Mouse (Mus musculus) embryo, embryonic 10 days (tissue): ENCODE results near the gene Clcc1.
"Not testable (repeated sequence)": the region's sequence is repeated elsewhere in the genome, so short reads cannot be mapped to it uniquely, and the experiment has no call there.

ENCODE experiments used
- DNase-seq: peaks from one replicate; pipeline ENCODE4 v3.0.0-alpha.2; 2015; ENCODE audit warnings: low spot score

The Clcc1 gene

DNA sequence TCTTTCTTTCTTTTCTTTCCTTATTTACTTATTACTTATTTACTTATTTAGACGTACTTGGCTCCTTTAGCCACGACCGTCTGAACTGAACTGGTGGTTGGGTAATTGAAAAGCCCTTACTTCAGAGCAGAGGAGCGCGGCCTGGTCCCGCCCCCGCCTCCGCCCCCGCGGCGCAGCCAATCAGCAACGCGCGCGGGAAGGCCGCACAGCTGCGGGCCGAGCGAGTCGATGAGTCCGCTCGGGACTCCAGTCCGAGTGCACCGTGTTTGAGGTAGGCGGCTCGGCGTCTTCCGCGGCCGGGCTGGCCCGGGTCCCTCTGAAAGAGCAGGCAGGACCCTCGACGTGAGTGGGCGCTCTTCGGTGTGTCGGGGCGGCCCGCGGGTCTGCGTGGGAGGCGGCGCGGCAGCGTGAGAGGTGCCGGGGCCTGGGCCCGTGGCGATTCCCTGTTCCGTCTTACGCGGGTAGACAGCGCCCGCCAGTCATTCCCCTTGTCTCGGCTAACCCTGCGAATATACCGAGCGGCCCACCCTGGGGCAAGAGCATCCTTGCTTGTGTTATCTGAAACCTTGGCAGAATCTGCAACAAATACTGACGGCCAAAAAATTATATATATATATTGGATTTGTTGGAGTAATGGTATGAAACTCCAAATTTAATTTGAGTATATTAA is at the start of gene Clcc1:
Gene Clcc1, plus strand, starts transcription at position 204 of the 670 bp plus-strand sequence.
- peak; percentile 94 for DNase-seq

DNA sequence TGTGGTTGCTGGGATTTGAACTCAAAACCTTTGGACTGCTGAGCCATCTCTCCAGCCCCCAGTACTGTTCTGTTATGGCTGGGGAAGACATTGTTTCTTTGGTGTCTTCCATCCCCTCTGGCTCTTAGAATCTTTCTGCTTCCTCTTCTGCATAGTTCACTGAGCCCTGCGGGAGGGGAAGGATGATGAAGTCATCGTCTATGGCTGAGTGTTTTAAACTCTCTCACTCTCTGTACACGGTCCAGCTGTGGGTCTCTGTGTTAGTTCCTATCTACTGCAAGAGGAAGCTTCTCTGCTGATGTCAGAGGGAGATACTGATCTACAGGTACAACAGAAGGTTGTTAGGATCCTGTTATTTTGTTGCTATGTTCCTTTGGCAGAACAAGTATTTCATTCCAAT is 44.8 kb upstream of the Clcc1 start:
- DNase-seq: no peak

DNA sequence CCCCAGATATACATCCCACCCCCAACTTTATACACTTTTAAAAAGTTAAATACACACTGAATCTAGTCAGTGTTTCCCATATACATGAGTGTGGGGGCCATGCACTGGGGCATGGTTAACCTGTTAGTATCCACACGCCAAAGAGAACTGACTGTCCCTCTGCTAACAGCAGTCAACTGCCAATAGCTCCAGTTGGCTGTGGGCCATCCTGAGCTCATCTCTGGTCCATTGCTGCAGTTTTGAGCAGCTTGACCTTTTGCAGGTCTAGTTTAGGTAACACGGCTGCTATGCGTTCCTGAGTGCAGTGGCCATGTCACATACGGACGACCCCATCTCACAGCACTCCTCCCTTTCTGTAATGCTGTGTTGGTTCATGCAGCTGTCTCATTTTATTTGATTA is 19.0 kb upstream of the Clcc1 start:
- no peak for DNase-seq

DNA sequence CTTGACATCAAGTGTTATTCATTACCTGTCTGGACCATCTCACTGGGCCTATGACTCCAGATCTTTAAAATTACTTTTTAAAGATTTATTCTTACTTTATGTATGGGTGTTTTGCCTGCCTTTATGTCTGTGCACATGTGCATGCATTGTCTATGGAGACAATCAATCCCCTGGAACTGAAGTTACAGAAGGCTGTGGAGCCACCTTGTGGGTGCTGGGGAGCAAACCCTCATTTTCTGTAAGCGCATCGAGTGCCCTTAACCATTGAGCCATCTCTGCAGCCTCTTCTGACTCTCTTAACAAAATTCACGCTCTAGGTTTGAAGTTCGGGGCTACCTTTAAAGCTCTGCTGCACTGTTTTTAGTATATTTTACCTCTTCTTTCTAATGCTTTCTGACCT is 14.3 kb upstream of the Clcc1 start:
- DNase-seq: peak; percentile 29

DNA sequence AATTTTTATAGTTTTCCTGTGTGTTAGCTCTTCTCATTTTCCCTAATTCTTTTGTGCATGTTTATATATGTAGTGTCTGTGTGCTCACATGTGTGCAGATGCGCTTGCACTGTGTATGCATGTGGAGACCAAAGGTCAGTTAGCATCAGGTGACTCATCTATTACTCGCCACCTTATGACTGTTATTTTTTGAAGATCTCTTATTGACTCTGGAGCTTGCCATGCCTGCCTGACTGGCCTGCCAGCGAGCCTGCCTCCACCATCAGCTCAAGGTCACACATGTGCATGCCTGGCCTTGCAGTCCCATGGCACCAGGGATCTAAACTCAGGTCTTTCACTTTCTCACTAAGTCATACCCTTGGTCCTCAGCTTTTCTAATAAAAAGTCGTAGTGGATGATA is 12.7 kb upstream of the Clcc1 start:
- DNase-seq: no peak

DNA sequence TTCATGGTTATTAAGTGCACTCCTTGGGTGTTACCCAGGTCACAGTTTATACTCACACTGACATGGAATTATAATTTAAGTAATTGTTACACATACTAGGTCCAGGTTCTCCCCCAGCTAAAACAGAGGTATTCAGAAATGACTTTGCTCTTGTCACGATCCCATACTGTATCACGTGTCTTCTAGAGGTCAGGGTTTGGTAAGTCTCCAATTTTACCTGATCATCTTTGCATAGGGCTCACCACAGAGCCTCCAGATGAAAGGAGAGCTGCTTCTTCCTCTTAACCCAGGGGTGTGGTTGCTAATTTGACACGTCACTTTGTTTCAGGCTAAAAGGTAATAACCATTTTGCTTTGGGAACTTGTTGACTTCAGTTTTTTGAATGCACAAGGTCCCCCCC is 8.9 kb upstream of the Clcc1 start:
- DNase-seq: no peak

DNA sequence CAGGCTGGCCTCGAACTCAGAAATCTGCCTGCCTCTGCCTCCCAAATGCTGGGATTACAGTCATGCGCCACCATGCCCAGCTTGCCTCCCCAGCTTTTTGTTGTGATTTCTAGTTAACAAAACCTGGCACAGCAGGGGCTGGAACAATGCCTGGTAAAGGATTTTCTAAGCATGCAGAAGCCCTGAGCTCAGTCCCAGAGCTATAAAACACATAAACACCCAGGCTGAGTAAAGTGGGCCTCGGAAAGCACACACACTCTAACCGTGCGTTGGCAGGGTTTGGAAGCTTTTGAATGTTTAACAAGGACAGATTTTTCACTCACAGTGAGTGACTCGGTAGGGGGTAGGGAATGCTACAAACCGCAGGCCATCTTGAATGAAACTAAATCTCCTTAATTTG is 7.7 kb upstream of the Clcc1 start:
- no peak for DNase-seq

DNA sequence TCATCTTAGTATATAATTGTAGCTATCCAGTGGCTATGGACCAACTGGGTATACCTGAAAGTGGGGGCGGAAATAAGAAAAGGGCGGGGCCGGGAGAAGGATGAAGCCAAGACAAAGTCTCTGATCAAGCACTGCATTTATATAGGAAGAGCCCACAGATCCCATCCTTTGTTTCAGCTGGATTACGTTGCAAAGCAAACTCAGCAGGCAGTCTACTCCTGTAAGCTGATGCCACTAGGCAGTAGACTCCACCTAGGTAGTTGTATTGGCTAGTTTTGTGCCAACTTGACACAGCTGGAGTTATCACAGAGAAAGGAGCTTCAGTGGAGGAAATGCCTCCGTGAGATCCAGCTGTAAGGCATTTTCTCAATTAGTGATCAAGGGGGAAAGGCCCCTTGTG is 6.0 kb upstream of the Clcc1 start:
- not testable (repeated sequence) for DNase-seq

DNA sequence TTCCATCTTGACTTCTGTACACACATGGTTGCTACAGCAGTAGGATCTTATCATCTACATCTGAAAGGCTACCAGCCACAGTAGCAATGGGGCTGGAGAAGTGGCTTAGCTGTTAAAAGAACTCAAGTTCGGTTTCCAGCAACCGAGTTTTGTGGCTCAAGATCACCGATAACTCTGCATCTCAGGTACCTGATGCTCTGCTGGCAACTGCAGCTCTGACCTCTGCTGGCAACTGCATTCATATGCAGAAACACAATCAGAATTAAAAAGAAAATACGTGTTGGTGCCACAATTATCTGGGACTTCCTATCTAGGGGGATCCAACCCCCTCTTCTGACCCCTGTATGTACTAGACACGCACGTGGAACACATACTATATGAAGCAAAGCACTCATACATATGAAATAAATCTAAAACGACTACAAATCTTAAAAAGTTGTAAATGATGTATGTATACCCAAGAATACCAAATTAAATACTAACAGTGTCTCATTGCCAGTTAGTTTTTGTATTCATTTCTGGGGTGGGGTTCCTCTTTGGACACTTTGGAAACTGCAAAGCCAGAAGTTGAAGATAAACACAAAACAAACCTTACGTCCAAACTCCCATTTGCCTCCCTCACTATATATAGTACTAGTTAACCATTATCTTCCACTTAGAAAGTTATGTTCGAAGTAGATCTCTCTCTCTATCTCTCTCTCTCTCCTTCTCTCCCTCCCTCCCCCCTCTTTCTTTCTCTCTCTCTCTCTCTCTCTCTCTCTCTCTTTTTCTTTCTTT is 659 bp upstream of the Clcc1 start:
- DNase-seq: peak; percentile 35

DNA sequence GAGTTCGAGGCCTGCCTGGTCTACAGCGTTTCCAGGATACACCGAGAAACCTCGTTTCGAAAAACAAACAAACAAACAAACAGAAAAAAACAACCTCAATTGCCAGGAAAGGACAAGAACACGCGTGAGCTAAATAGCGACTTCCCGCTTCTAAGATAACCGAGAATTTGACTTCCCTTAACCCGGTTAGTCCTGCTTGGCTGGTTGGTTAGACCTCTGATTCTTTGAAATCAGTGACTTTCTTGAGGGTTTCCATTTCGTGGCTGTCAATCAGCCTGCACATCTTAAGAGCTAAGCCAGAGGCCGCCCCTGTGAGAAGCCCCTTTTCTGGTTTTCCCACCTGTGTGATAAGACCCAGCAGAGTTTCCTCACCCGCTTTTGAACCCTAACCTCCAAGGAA is 853 bp downstream of the Clcc1 start:
- peak; percentile 16 for DNase-seq

DNA sequence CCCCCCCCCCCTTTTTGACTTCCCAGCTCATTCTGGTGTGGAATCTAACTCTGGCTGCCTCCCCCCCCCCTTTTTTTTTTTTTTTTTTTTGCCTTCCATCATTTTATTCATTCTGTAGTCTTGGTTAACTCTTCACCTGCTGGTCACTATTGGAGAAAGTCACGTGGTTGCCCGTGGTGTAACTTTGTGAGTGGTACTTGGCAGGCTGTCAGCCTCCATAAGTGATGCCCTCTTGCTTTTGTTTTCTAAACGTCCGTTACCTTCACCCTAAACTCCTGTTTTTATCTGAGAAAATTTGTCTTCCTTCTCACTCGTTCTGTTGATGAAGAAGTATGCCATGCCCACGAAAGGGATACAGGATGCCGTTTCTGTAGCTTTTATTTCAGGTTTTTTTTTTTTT is 1.8 kb downstream of the Clcc1 start:
- DNase-seq: no peak

DNA sequence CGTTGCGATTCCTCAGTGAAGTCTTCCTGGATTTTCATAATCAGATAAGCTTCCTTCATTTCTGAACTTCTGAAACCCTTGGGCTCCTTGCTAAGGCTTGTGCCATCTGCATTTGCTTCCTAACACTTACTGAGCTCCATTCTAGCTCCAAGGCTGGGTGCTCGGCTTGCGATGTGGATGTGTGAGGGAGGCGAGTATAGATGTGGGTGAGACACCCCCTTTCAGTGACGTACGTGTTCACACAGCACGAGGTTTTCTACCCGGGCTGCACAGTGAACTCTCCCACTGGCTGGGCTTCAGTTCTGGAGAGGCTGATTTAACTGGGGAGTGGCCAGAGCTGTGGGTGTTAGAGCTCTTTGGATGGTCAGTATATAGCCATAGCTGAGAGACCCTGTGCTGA is 4.9 kb downstream of the Clcc1 start:
- no peak for DNase-seq

DNA sequence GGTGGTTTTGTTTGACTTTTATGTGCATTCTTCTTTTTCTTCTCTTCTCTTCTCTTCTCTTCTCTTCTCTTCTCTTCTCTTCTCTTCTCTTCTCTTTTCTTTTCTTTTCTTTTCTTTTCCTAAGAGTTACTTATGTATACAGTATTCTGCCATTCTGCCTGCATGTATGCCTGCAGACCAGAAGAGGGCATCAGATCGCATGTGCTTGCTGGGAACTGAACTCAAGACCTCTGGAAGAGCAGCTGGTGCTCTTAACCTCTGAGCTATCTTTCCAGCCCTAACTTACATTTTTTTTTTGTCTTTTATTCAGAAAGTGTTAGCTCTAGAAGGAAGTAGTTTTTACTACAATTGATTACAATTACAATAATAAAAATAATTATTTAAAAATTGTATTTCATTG is 7.2 kb downstream of the Clcc1 start:
- peak; percentile 18 for DNase-seq

DNA sequence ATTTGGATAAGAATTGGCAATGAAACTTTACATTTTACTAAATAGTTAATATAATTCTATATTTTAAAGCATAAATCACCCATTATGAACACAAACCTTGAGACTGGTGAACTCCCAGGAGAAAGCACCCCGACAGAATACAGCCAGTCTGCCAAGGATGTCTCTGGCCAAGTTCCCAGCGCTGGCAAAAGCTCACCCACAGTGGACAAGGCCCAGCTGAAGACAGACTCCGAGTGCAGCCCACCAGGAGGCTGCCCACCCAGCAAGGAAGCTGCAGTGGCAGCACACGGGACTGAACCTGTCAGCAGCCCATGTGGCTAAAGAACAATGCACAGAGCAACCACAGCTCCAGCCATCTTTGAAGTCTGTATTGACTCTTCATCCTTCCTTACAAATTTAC is 22.9 kb downstream of the Clcc1 start:
- DNase-seq: no peak

DNA sequence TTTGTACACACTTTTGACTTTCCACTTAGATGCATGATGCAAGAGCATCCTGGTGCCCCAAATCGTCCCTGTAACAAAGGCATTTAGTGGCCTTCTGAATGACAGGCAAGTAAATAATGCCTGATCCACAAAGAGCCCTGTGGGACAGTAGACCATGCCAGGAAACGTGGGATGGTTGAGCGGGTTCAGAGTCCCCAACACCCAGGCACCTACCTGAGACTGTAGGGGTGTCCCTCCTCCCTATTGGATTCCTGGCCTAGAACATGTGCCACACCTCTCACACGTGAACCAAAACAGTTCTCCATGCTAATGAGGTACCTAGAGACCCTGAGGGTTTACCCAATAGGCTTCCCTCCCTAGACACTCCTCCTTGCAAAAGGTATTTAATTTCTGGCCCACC is 27.3 kb downstream of the Clcc1 start:
- no peak for DNase-seq

DNA sequence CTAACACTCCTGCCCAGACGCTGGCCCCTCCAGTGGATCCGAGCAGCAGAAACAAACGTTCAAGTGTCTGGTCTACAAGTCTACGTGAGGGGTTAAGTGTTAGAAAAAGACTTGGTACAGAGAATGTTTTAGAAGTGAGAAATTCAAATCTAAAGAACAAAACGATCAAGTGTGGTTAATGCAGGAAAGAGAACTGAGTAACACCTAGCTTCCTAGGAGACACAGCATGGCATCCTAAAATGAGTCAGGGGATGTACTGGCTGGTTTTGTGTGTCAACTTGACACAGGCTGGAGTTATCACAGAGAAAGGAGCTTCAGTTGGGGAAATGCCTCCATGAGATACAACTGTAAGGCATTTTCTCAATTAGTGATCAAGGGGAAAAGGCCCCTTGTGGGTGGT is 29.9 kb downstream of the Clcc1 start:
- not testable (repeated sequence) for DNase-seq

DNA sequence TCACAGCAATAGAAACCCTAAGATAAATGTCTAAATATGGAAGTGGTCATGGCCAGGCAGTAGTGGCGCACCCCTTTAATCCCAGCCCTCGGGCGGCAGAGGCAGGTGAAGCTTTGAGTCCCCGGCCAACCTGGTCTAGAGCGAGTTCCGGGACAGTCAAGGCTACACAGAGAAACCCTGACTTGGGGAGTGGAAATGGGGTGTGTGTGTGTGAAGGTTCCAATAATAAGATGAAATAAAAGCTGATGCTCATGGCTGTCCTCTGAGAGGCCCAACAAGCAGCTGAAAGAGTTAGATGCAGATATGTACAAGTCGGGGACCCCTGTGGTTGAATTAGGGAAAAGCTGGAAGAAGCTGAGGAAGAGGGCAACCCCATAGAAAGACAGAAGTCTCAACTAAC is 32.0 kb downstream of the Clcc1 start:
- DNase-seq: no peak

DNA sequence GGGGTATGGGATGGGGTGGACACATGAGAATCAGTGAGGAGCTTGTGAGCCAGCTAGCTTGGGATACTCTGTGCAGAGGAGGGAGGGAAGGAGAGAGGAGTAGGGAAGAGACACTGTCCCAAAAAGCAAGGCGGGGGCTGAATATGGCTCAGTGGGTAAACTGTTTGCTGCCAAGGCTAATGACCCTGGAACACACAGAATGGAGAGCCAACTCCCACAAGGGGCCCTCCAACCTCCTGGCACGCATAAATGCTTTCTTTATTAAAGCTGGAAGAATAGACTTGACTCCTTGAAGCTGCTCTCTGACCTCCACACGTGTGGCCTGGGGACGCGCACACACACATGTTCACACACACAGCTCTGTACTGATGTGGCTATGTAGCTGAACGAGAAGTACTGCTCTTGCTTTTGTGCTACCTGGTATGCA is 35.3 kb downstream of the Clcc1 start:
- no peak for DNase-seq

DNA sequence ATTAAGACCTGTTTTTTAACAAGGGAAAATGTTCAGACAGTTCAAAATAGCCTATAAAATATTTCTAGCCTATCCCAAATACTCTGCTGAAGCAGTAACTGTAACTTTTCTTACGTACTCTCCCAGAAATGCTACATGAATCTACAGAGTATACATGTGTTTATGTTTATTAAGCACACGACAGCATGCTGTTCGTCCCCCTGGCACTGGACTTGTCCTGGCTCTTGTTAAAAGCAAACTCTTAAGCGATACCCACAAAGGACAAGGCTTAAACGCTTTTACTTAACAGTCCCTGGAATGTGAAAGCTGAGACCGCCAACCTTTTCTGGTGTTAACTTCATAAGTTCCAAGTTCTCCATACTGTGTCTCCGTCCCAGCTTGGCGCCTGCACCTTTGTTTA is 35.7 kb downstream of the Clcc1 start:
- no peak for DNase-seq

DNA sequence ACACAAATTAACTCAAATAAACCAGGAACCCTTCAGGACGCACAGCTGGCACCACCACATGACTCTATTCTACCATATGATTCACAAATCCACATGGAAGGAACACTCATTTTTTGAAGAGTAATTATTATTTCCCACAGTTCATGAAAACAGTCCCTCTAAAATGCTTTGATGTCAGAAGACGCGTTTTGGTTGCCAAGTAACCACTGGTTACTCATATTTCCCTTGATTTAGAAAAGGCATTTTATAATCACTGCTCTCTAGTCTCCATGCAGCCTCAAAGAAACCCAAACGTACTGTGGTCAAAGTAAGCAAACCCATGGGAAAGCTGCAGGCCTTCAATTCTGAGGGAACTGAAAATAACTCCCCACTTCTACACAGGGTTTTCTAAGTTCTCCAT is 36.3 kb downstream of the Clcc1 start:
- DNase-seq: no peak

DNA sequence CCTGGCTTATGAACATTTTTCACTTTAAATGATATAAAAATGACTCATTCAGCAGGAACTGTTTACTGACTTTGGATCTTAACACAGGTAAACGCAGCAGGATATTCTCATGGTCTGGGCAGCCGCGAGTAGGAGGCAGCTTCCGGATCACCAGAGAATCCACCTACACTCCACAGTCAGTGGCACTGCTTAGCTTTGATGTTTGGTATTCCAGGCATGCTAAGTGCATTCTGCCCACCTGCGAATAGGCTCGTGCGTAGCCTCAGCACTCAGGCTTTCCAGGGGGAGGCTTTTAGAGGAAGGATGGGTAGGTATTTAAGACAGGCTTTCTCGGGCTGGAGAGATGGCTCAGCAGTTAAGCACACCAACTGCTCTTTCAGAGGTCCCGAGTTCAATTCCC is 40.6 kb downstream of the Clcc1 start:
- no peak for DNase-seq

DNA sequence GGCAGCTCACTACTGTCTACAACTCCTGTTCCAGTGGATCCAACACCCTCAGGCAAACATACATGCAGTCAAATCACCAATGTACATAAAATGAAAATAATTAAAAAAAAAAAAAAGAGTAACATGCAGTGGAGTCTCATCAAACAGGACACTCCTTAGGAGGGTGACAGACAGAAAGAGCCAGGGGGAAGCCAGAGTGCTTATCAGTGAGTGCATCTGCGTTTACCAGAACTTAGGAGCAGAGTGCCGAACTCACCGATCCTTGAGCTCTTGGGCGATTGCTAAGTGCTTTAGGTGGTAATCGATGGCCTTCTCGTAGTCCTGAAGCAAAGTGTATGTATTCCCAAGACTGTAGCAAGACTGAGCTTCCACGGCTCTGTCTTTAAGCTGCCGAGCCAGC is 44.9 kb downstream of the Clcc1 start:
- no peak for DNase-seq

DNA sequence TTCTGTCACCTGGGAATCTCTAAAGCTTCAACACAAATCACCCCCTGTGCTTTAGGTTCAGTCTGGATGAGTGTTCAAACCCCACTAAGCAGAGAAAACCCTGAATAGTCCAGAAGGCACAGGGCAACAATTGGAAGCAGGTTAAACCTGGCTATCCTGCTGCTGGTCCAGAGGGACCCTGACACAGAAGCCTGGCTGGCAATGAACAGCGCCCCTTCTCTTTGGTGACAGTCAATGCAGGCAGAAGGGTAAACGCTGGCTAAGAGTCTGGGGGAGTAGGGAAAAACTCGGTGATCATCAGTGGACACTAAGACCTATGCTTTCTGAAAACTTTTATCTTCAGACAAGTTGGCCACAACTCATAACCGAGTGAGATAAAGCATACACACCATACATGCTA is 46.1 kb downstream of the Clcc1 start:
- no peak for DNase-seq

DNA sequence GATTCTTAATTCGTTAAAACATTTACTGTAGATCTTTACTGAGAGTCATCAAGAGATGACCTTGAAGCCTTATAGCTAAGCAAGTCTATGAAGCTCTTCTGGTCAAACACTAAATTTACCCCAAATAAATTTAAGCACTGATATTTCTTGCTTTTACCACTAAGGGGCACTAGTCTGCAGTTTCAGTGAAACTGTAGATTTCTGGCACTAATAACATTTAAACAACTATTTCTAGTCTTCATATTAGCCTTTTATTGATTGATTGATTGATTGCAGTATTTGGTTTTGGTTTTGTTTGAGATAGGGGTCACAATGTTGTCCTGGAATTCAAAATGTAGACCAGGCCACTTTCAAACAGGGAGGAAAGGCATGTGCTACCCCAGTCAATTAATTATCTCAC is 47.5 kb downstream of the Clcc1 start:
- DNase-seq: no peak
